Mouse (Mus musculus): ENCODE results near the gene Sh3gl3. TPM values are rescaled to one million over a fixed set of nuclear protein-coding genes. Genes with fewer than 3 reads are reported as not detected.

Gene Sh3gl3
- polyA plus RNA-seq, 1 experiment from 2014 or later: 10.2 TPM

GRCm38 (mm10) chr7:82203111-82203510, 29.5 kb downstream of the Sh3gl3 start:
- H3K4me1 ChIP-seq: peaks cover 12% of the 10 kb centered on the region
- no peaks in the 10 kb centered on the region for H3K27me3 ChIP-seq (replicated peaks)
- H3K9me3 ChIP-seq: no peaks in the 10 kb centered on the region
- no peak for ATAC-seq (ENCODE audit: insufficient read depth, low FRiP score, low read depth)
- H3K27ac ChIP-seq: no peak overlapping the region
- H3K36me3 ChIP-seq: no peaks in the 10 kb centered on the region
- H3K4me3 ChIP-seq (replicated peaks): no peak overlapping the region
- 54% methylated on average over 7 of the region's 7 CpGs for WGBS
- H3K4me2 ChIP-seq: no peak overlapping the region
- no peak overlapping the region for H3K9ac ChIP-seq

GRCm38 (mm10) chr7:82204014-82204784, 30.6 kb downstream of the Sh3gl3 start:
- H3K9ac ChIP-seq: no peak overlapping the region
- no peaks in the 10 kb centered on the region for H3K36me3 ChIP-seq
- peaks cover 12% of the 10 kb centered on the region for H3K4me1 ChIP-seq
- WGBS: 24% methylated on average over 12 of the region's 12 CpGs
- peak overlapping the region; percentile 9; the same call in 1 of the 2 replicates for H3K4me2 ChIP-seq
- no peak overlapping the region for H3K4me3 ChIP-seq (replicated peaks)
- ATAC-seq (ENCODE audit: insufficient read depth, low FRiP score, low read depth): 0 out of 2 replicates have a peak, but pooled peaks have one; percentile 58
- no peaks in the 10 kb centered on the region for H3K9me3 ChIP-seq
- peak overlapping the region; percentile 23; the same call in 1 of the 2 replicates for H3K27ac ChIP-seq
- H3K27me3 ChIP-seq (replicated peaks): no peaks in the 10 kb centered on the region

- H3K4me2 ChIP-seq: peak overlapping the region; percentile 9; the same call in 1 of the 2 replicates
- ATAC-seq (ENCODE audit: insufficient read depth, low FRiP score, low read depth): no peak
- H3K9me3 ChIP-seq: no peaks in the 10 kb centered on the region
- no peaks in the 10 kb centered on the region for H3K27me3 ChIP-seq (replicated peaks)
- H3K4me1 ChIP-seq: peaks cover 12% of the 10 kb centered on the region
- no peaks in the 10 kb centered on the region for H3K36me3 ChIP-seq
- no peak overlapping the region for H3K4me3 ChIP-seq (replicated peaks)
- no peak overlapping the region for H3K9ac ChIP-seq
- WGBS: 56% methylated on average over 3 of the region's 3 CpGs
- no peak overlapping the region for H3K27ac ChIP-seq
Observed at GRCm38 (mm10) chr7:82204975-82205374, 31.3 kb downstream of the Sh3gl3 start.

- Histone ChIP-seq H3K36me3 (no peaks in the 10 kb centered on the region), H3K4me1 (peaks cover 12% of the 10 kb centered on the region), H3K4me2 (no peak overlapping the region)
Observed at GRCm38 (mm10) chr7:82206787-82207186, 33.1 kb downstream of the Sh3gl3 start.

GRCm38 (mm10) chr7:82221380-82221933, 47.8 kb downstream of the Sh3gl3 start:
- no peak overlapping the region for H3K9ac ChIP-seq
- no peak for ATAC-seq (ENCODE audit: insufficient read depth, low FRiP score, low read depth)
- no peak overlapping the region for H3K4me2 ChIP-seq
- H3K27ac ChIP-seq: no peak overlapping the region
- H3K27me3 ChIP-seq (replicated peaks): no peaks in the 10 kb centered on the region
- H3K36me3 ChIP-seq: no peaks in the 10 kb centered on the region
- no peaks in the 10 kb centered on the region for H3K4me1 ChIP-seq
- 85% methylated on average over 9 of the region's 9 CpGs for WGBS
- H3K4me3 ChIP-seq (replicated peaks): no peak overlapping the region
- no peaks in the 10 kb centered on the region for H3K9me3 ChIP-seq

More at GRCm38 (mm10) chr7:82206787-82207186, 33.1 kb downstream of the Sh3gl3 start:
- WGBS: 88% methylated on average over 8 of the region's 8 CpGs
- ATAC-seq (ENCODE audit: insufficient read depth, low FRiP score, low read depth): no peak
- no peak overlapping the region for H3K9ac ChIP-seq
- H3K4me3 ChIP-seq (replicated peaks): no peak overlapping the region
- H3K27me3 ChIP-seq (replicated peaks): no peaks in the 10 kb centered on the region
- H3K27ac ChIP-seq: no peak overlapping the region
- H3K9me3 ChIP-seq: no peaks in the 10 kb centered on the region

GRCm38 (mm10) chr7:82223906-82224846, 50.5 kb downstream of the Sh3gl3 start:
- ATAC-seq (ENCODE audit: insufficient read depth, low FRiP score, low read depth): no peak
- Histone ChIP-seq H3K4me2 (no peak overlapping the region), H3K9me3 (no peaks in the 10 kb centered on the region), H3K4me1 (no peaks in the 10 kb centered on the region), H3K36me3 (no peaks in the 10 kb centered on the region), H3K27me3 (replicated peaks) (no peaks in the 10 kb centered on the region), H3K9ac (no peak overlapping the region), H3K4me3 (replicated peaks) (no peak overlapping the region), H3K27ac (no peak overlapping the region)
- WGBS: 32% methylated on average over 10 of the region's 10 CpGs

- H3K9ac ChIP-seq: no peak overlapping the region
- no peak overlapping the region for H3K4me3 ChIP-seq (replicated peaks)
- no peak for ATAC-seq (ENCODE audit: insufficient read depth, low FRiP score, low read depth)
- H3K27ac ChIP-seq: no peak overlapping the region
- H3K9me3 ChIP-seq: no peaks in the 10 kb centered on the region
- no peaks in the 10 kb centered on the region for H3K27me3 ChIP-seq (replicated peaks)
- 0 out of 2 replicates have a peak, but pooled peaks cover 6% of the 10 kb centered on the region for H3K4me1 ChIP-seq
- no peaks in the 10 kb centered on the region for H3K36me3 ChIP-seq
- 74% methylated on average over 7 of the region's 7 CpGs for WGBS
- H3K4me2 ChIP-seq: no peak overlapping the region
Observed at GRCm38 (mm10) chr7:82233201-82233600, 59.6 kb downstream of the Sh3gl3 start.

GRCm38 (mm10) chr7:82234010-82234897, 60.6 kb downstream of the Sh3gl3 start:
- H3K4me1 ChIP-seq: 0 out of 2 replicates have a peak, but pooled peaks cover 6% of the 10 kb centered on the region
- no peaks in the 10 kb centered on the region for H3K9me3 ChIP-seq
- no peaks in the 10 kb centered on the region for H3K36me3 ChIP-seq
- H3K9ac ChIP-seq: no peak overlapping the region
- no peaks in the 10 kb centered on the region for H3K27me3 ChIP-seq (replicated peaks)
- no peak overlapping the region for H3K27ac ChIP-seq
- WGBS: 39% methylated on average over 11 of the region's 11 CpGs
- no peak overlapping the region for H3K4me3 ChIP-seq (replicated peaks)
- no peak overlapping the region for H3K4me2 ChIP-seq
- no peak for ATAC-seq (ENCODE audit: insufficient read depth, low FRiP score, low read depth)

GRCm38 (mm10) chr7:82234898-82235290, 61.3 kb downstream of the Sh3gl3 start:
- Histone ChIP-seq H3K4me1 (0 out of 2 replicates have a peak, but pooled peaks cover 6% of the 10 kb centered on the region), H3K27ac (no peak overlapping the region), H3K9ac (no peak overlapping the region), H3K36me3 (no peaks in the 10 kb centered on the region), H3K4me2 (no peak overlapping the region), H3K9me3 (no peaks in the 10 kb centered on the region), H3K27me3 (replicated peaks) (no peaks in the 10 kb centered on the region), H3K4me3 (replicated peaks) (no peak overlapping the region)
- WGBS: 19% methylated on average over 3 of the region's 4 CpGs
- no peak for ATAC-seq (ENCODE audit: insufficient read depth, low FRiP score, low read depth)

GRCm38 (mm10) chr7:82235486-82235885, 61.8 kb downstream of the Sh3gl3 start:
- no peak overlapping the region for H3K4me3 ChIP-seq (replicated peaks)
- no peaks in the 10 kb centered on the region for H3K27me3 ChIP-seq (replicated peaks)
- WGBS: 74% methylated on average over 9 of the region's 9 CpGs
- no peak for ATAC-seq (ENCODE audit: insufficient read depth, low FRiP score, low read depth)
- H3K9ac ChIP-seq: no peak overlapping the region
- no peaks in the 10 kb centered on the region for H3K9me3 ChIP-seq
- no peak overlapping the region for H3K27ac ChIP-seq
- no peak overlapping the region for H3K4me2 ChIP-seq
- H3K36me3 ChIP-seq: no peaks in the 10 kb centered on the region
- 0 out of 2 replicates have a peak, but pooled peaks cover 6% of the 10 kb centered on the region for H3K4me1 ChIP-seq

All from stomach, embryonic 15.5 days (tissue).